Mouse (Mus musculus): ENCODE measurements around the gene Itpkc. TPM values are rescaled to one million over a fixed set of nuclear protein-coding genes. Genes with fewer than 3 reads are reported as not detected.
A peak's percentile ranks its signal among the peaks of the same experiment; 100 is the strongest.

Itpkc gene
- total and polyA plus RNA-seq, 3 experiments, result 4.0 to 8.1 (median 4.0) TPM

DNA sequence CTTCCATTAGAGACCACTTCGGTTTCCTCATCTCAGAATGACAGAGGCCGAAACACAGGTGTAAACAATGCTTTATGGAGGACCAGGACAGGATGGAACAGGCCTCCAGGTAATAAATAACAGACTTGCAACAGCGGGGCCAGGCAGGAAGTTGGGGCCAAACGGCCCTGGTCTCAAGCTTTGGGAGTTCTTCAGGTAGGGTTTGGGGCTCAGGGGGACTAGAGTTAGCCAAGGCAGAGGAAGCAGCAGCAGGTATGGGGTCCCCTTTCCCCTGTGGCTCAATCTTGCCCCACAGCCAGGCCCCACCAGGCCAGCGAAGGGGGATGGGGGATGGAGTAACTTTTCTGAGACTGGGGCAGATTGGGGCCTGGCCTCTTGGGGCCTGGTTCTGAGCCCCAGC lies 60.1 kb downstream of the Itpkc start:
- in situ Hi-C loops (cut with MboI; ENCODE audit: low pct_ligation_motif_present, low pct_unique_long_range_greater_than_20kb, low sequenced_read_pairs) (no loop called here), dilution Hi-C loops (cut with MboI; ENCODE audit: extremely low pct_ligation_motif_present, extremely low pct_unique_long_range_greater_than_20kb, low sequenced_read_pairs) (no loop called here)
- H3K27me3 ChIP-seq (replicated peaks), result no peaks in the 10 kb centered on the region
- peaks cover 21 to 60% of the 10 kb centered on the region in 2 experiments for H3K4me1 ChIP-seq (ENCODE audit: control insufficient read depth in 1 of 2, insufficient read depth in 2 of 2)
- H3K4me2 ChIP-seq (ENCODE audit: insufficient read depth, low read depth, poor library complexity, severe bottlenecking), result peak overlapping the region; percentile 33; the same call in 1 of the 2 replicates
- peak overlapping the region; percentile 99 for H3K27ac ChIP-seq (ENCODE audit: insufficient read depth, low read depth)
- peak overlapping the region in 1 of 3 experiments; percentile 50 for H3K4me3 ChIP-seq (replicated peaks in 1 of 3; ENCODE audit: low read depth in 2 of 3, low read length in 2 of 3, poor library complexity in 1 of 3)
- no peak for TF ChIP-seq ZNF384 (IDR thresholded peaks at IDR 0.05; ENCODE audit: low read depth, low read length)
- no peak for TF ChIP-seq POLR2AphosphoS2 (IDR thresholded peaks at IDR 0.05; ENCODE audit: low read depth, low read length)
- no peak for TF ChIP-seq HCFC1 (IDR thresholded peaks at IDR 0.05; ENCODE audit: low read depth, low read length)
- TF ChIP-seq UBTF (IDR thresholded peaks at IDR 0.05; ENCODE audit: low read depth, low read length), result no peak
- no peak for TF ChIP-seq EP300 (IDR thresholded peaks at IDR 0.05; ENCODE audit: low read length)
- no peak for TF ChIP-seq ELF1 (IDR thresholded peaks at IDR 0.05; ENCODE audit: low read depth, low read length)
- no peak for TF ChIP-seq MAX (IDR thresholded peaks at IDR 0.05; ENCODE audit: low read length)
- no peak for TF ChIP-seq JUN (IDR thresholded peaks at IDR 0.05; ENCODE audit: insufficient read depth, low read depth, low read length)
- TF ChIP-seq MXI1 (IDR thresholded peaks at IDR 0.05; ENCODE audit: low read depth, low read length), result no peak
- no peak for TF ChIP-seq POLR2A (IDR thresholded peaks at IDR 0.05; ENCODE audit: low read depth, low read length)
- no peak for TF ChIP-seq JUND (conservative IDR thresholded peaks at IDR 0.05; ENCODE audit: low read depth, low read length)
- TF ChIP-seq TBP (conservative IDR thresholded peaks at IDR 0.05; ENCODE audit: low read depth, low read length), result no peak
- TF ChIP-seq MYC (IDR thresholded peaks at IDR 0.05; ENCODE audit: low read depth, low read length), result no peak
- no peak for TF ChIP-seq USF1 (IDR thresholded peaks at IDR 0.05; ENCODE audit: low read depth, low read length)
- TF ChIP-seq MAZ (IDR thresholded peaks at IDR 0.05; ENCODE audit: low read depth, low read length), result no peak
- TF ChIP-seq E2F4 (IDR thresholded peaks at IDR 0.05; ENCODE audit: insufficient replicate concordance, low read depth, low read length), result no peak
- TF ChIP-seq USF2 (conservative IDR thresholded peaks at IDR 0.05; ENCODE audit: low read depth, low read length), result no peak
- no peak for TF ChIP-seq MEF2A (IDR thresholded peaks at IDR 0.05; ENCODE audit: borderline replicate concordance, low read depth, low read length)
- peaks cover 25% of the 10 kb centered on the region for H3K79me2 ChIP-seq (replicated peaks; ENCODE audit: control insufficient read depth, extremely low read depth, insufficient read depth, poor library complexity, severe bottlenecking)
- H3K36me3 ChIP-seq (replicated peaks in 1 of 2; ENCODE audit: control insufficient read depth in 1 of 2, insufficient read depth in 1 of 2, low read length in 1 of 2), result peaks cover 35 to 61% of the 10 kb centered on the region in 2 experiments
- no peaks in the 10 kb centered on the region for H3K9me3 ChIP-seq (replicated peaks; ENCODE audit: low read length)
- peak overlapping the region; percentile 59 for H3K9ac ChIP-seq (ENCODE audit: insufficient read depth, low read depth)
- no peak for DNase-seq (ENCODE audit: extremely low read depth)

DNA sequence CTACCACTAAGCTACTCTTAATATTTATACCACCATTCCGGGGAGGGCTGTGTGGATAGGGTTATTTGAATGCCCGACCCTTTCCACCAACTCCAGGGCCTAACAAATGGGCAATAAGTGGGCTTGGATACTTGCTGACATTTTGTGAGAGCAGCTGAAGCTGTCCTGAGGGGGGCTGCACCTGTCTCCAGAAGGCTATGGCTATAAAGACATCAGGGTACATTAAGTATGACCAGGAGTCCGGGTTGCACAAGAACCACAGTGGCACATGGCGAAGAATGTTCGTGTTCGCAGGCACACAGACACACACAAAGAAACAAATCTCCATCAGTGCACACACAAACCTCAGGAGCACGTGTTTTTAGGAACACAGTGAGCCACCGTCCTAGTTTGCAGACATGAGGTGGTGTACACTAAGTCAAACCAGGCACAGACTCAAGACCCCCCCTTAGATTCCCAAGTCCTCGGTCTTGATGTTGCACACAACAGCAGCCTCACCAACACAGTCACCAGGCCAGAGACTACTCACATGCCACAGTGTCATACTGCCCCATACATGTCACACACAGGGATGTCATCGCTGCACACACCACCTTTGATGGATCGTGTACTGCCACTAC lies 60.9 kb downstream of the Itpkc start:
- Histone ChIP-seq H3K9ac (ENCODE audit: insufficient read depth, low read depth) (peak overlapping the region; percentile 59), H3K36me3 (replicated peaks in 1 of 2; ENCODE audit: control insufficient read depth in 1 of 2, insufficient read depth in 1 of 2, low read length in 1 of 2) (peaks cover 30 to 61% of the 10 kb centered on the region in 2 experiments), H3K4me2 (ENCODE audit: insufficient read depth, low read depth, poor library complexity, severe bottlenecking) (peak overlapping the region; percentile 33), H3K27ac (ENCODE audit: insufficient read depth, low read depth) (peak overlapping the region; percentile 99), H3K27me3 (replicated peaks) (no peaks in the 10 kb centered on the region), H3K4me1 (ENCODE audit: control insufficient read depth in 1 of 2, insufficient read depth in 2 of 2) (peaks cover 23 to 61% of the 10 kb centered on the region in 2 experiments), H3K4me3 (replicated peaks in 1 of 3; ENCODE audit: low read depth in 2 of 3, low read length in 2 of 3, poor library complexity in 1 of 3) (peak overlapping the region in 2 of 3 experiments; percentile 9 to 50), H3K79me2 (replicated peaks; ENCODE audit: control insufficient read depth, extremely low read depth, insufficient read depth, poor library complexity, severe bottlenecking) (peaks cover 33% of the 10 kb centered on the region), H3K9me3 (replicated peaks; ENCODE audit: low read length) (no peaks in the 10 kb centered on the region)
- in situ Hi-C loops (cut with MboI; ENCODE audit: low pct_ligation_motif_present, low pct_unique_long_range_greater_than_20kb, low sequenced_read_pairs) (no loop called here), dilution Hi-C loops (cut with MboI; ENCODE audit: extremely low pct_ligation_motif_present, extremely low pct_unique_long_range_greater_than_20kb, low sequenced_read_pairs) (no loop called here)
- TF ChIP-seq USF2 (conservative IDR thresholded peaks at IDR 0.05; ENCODE audit: low read depth, low read length) (no peak), CHD2 (IDR thresholded peaks at IDR 0.05; ENCODE audit: low read length) (0 out of 2 replicates have a peak, but pooled peaks have one; percentile 7), ZNF384 (IDR thresholded peaks at IDR 0.05; ENCODE audit: low read depth, low read length) (no peak), MXI1 (IDR thresholded peaks at IDR 0.05; ENCODE audit: low read depth, low read length) (peak; percentile 70), MYC (IDR thresholded peaks at IDR 0.05; ENCODE audit: low read depth, low read length) (peak; percentile 85), MAFK (IDR thresholded peaks at IDR 0.05; ENCODE audit: insufficient replicate concordance, low read length) (no peak), EP300 (IDR thresholded peaks at IDR 0.05; ENCODE audit: low read length) (peak; percentile 19; the same call in 1 of the 2 replicates), NRF1 (IDR thresholded peaks at IDR 0.05; ENCODE audit: low read depth, low read length) (no peak), MAX (IDR thresholded peaks at IDR 0.05; ENCODE audit: low read length) (peak; percentile 91), ETS1 (conservative IDR thresholded peaks at IDR 0.05; ENCODE audit: low read depth, low read length) (0 out of 2 replicates have a peak, but pooled peaks have one; percentile 7), KAT2A (IDR thresholded peaks at IDR 0.05; ENCODE audit: insufficient replicate concordance, low read length) (no peak), NELFE (IDR thresholded peaks at IDR 0.05; ENCODE audit: low read depth, low read length) (0 out of 2 replicates have a peak, but pooled peaks have one; percentile 26), ELF1 (IDR thresholded peaks at IDR 0.05; ENCODE audit: low read depth, low read length) (no peak), PAX5 (IDR thresholded peaks at IDR 0.05; ENCODE audit: low read length) (no peak), GABPA (IDR thresholded peaks at IDR 0.05; ENCODE audit: insufficient replicate concordance, low read depth, low read length) (no peak), CHD1 (IDR thresholded peaks at IDR 0.05; ENCODE audit: low read depth, low read length) (peak; percentile 73; the same call in 1 of the 2 replicates), BHLHE40 (IDR thresholded peaks at IDR 0.05; ENCODE audit: low read depth, low read length) (peak; percentile 63), POLR2A (IDR thresholded peaks at IDR 0.05; ENCODE audit: low read depth, low read length) (no peak; the same call in 1 of the 2 replicates), JUN (IDR thresholded peaks at IDR 0.05; ENCODE audit: insufficient read depth, low read depth, low read length) (no peak), POLR2AphosphoS2 (IDR thresholded peaks at IDR 0.05; ENCODE audit: low read depth, low read length) (0 out of 2 replicates have a peak, but pooled peaks have one; percentile 25), ZMIZ1 (IDR thresholded peaks at IDR 0.05; ENCODE audit: low read depth, low read length) (peak; percentile 47; the same call in 1 of the 2 replicates)
- DNase-seq (ENCODE audit: extremely low read depth), result no peak
